Mouse (Mus musculus): ENCODE measurements at regions not wholly inside any gene's neighbourhood (a gene's known extent, or its start where the extent isn't known, plus 50 kb on each side); places are given as distances from the start of the nearest gene placed in this dataset.

DNA sequence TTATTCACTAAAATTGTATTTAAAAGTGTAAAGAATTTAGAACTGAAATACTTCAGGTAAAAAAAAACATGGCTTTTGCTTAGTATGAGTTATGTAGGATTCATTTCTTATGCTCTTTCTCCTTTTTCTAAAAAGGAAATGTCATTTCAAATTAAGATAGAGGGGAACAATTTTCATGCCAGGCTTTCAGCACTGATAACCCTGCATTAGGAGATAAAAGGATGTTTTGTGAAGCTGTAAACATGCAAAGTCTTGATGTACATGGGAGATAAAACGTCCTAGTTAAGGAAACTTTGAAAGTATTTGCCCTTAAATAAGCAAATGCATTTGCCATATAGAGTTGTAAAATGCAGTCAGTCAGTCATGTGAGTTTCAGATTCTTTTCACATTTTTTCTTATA lies 1923.7 kb downstream of the Hace1 start:
- DNase-seq (ENCODE audit: low read depth, low spot score) = no peak

DNA sequence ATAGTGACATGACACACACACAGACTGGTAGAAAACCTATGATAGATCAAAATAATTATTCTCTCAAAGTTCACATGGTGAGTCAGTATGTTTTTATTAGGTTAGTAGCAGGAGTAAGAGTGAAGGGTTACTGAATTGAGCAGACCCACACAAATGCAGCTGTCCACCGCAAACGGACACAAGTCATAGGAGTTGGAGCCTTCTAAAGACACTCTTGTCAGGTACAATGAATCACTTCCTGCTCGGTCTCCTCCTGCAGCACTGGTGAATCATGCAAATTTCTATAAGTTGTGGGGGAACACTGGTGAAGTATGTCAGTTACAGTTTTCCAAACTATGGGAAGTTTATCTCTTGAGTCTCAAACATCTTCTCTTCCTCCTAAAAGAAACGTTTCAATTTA lies 1931.6 kb downstream of the Hace1 start:
- no peak for DNase-seq (ENCODE audit: low read depth, low spot score)

- DNase-seq (ENCODE audit: low read depth, low spot score) = no peak
Measured at GRCm38 (mm10) chr10:47509858-47510257, 1932.2 kb downstream of the Hace1 start.

DNA sequence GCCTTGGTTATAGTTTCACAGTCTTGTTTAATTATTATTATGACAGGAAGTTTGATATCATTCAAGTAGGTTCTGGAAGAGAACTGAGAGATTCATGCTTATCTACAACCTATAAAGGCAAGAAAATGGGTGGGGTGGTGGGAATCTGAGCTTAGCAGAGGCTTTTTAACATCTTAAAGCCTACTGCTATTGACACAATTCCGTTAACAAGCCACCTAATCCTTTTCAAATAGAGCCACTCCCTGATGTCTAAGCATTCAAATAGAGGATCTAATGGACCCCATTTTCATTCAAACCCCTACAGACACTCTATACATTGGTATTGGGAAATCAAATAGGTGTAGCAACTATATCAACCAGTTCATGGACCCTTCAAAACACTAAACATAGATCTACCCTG lies 1940.2 kb downstream of the Hace1 start:
- peak; percentile 52 for DNase-seq (ENCODE audit: low read depth, low spot score)

GRCm38 (mm10) chr10:47566449-47567079 lies 1988.9 kb downstream of the Hace1 start:
- DNase-seq (ENCODE audit: low read depth, low spot score) = no peak
